Mouse (Mus musculus): ENCODE data around the gene Ngf.

GRCm38 (mm10) chr3:102501186-102501585 is 31.5 kb downstream of the Ngf start:
- TF ChIP-seq CTCF (IDR thresholded peaks at IDR 0.05; ENCODE audit: low read depth) = no peak
- TF ChIP-seq EP300 (IDR thresholded peaks at IDR 0.05; ENCODE audit: low read depth) = no peak
